Mouse (Mus musculus): ENCODE results near the gene Hmgcl.
"Not testable (repeated sequence)": the region's sequence is repeated elsewhere in the genome, so short reads cannot be mapped to it uniquely, and the experiment has no call there.

Gene Hmgcl

GRCm38 (mm10) chr4:135962198-135962597 is 15.9 kb downstream of the Hmgcl start:
- DNase-seq: no peak

DNA sequence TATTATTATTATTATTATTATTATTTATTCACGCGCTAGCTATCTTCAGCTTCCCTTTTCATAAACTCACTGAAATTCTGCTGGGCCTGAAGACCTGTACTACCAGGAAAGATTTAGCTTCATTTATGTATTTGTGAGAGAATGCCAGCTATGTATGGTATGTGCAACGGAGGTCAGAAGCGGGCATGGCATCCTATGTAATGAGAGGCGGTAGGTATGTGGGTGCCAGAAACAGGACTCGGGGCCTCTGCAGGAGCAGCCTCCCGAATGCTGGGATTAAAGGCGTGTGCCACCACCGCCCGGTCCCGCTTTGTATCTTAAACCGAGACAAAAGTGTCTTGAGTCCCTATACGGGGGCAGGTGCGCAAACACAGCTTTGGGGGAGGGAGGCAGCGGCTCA is 16.7 kb downstream of the Hmgcl start:
- no peak for DNase-seq

DNA sequence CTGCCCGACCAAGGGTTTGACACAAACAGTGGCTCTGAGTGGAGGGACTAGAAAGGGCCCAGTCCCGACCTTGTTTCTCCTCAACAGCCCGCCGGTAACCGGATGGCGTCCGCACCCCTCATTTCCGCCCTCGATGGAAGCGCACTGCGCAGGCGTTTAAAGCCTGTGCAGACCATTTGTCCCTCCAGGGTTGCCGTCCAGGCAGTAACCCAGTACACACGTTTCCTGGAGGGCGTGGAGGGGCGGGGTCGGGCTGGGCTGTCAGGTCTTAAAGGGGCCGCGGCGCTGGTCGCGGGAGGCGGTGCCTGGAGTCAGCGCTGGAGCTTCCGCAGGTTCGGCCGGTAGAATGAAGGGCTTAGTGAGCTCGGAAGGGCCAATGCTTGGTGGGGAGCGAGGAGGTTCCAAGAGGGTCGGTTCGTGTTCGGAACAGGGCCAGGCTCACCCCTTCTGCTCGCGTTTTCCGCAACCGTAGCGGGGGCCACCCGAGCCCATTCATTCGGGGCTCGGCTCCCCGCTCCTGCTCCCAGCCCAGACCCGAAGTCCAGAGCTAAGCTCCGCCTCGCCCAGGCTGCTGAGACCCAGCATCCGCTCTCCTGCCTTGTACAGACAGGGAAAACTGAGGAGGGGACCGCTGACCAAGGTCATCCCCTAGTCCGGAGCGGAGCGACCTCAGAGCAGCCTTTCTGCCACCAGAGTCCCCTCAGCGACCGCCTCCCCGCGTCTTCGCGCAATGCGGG is 17.4 kb downstream of the Hmgcl start, which contains the start of gene Gale:
Gene Gale (plus strand): TSS at position 271 of the 737 bp plus-strand sequence.
- DNase-seq: peak; percentile 96 to 98

DNA sequence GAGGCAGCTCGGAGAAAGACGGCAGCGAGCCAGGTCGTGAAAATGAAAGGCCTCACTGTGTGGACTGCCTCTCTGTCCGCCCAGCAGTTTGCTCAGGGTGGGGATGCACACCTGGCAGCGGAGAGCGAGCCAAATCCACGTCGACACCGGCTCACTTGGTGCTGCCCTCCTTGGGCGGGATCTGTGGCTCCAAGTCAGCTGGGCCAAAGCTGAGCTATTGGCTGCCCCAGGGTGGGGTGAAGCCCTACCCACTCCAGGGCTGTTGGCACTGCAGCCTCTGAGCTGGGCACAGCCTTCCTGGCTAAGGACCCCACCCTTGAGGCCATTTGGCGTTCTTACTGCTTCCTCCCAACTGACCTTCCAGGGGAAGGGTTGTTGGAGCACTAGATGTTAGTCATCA is 18.2 kb downstream of the Hmgcl start:
- DNase-seq: peak; percentile 78 to 82

GRCm38 (mm10) chr4:135965113-135965512 is 18.9 kb downstream of the Hmgcl start:
- DNase-seq: no peak

GRCm38 (mm10) chr4:135966283-135966682 is 20.0 kb downstream of the Hmgcl start:
- no peak for DNase-seq

DNA sequence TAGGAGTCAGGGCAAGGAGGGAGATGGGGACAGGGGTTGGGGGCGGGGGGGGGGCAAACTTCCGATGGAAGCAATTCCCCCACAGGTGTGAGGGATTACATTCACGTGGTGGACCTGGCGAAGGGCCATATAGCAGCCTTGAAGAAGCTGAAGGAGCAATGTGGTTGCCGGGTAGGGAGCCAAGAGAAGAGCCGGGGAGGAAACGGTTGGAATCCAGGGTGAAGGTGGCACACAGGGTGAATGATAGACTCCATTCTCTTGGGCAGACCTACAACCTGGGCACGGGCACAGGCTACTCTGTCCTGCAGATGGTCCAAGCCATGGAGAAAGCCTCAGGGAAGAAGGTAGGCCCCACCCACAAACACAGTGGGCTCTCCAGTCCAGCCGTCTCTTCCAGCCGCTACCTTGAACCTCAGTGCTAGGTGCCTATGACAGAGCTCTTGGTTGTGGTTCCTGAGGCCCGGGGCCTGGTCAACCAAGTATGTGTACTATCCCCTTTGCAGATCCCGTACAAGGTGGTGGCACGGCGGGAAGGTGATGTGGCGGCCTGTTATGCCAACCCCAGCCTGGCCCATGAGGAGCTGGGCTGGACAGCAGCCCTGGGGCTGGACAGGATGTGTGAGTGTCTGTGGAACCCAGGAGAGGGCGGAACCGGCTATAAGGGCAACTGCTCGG is 21.0 kb downstream of the Hmgcl start:
- DNase-seq: no peak

GRCm38 (mm10) chr4:135968271-135968869 is 22.1 kb downstream of the Hmgcl start:
- no peak for DNase-seq

- DNase-seq: no peak
Observed at GRCm38 (mm10) chr4:135969070-135969750, 23.0 kb downstream of the Hmgcl start.

GRCm38 (mm10) chr4:135970585-135970984 is 24.3 kb downstream of the Hmgcl start:
- DNase-seq: no peak

GRCm38 (mm10) chr4:135971805-135972555 is 25.7 kb downstream of the Hmgcl start:
- no peak for DNase-seq

- peak; percentile 92 to 94 for DNase-seq
Observed at GRCm38 (mm10) chr4:135972556-135972906, 26.3 kb downstream of the Hmgcl start, which contains the start of gene Lypla2. TSS of gene Lypla2 (minus strand) at chr4:135972626.

DNA sequence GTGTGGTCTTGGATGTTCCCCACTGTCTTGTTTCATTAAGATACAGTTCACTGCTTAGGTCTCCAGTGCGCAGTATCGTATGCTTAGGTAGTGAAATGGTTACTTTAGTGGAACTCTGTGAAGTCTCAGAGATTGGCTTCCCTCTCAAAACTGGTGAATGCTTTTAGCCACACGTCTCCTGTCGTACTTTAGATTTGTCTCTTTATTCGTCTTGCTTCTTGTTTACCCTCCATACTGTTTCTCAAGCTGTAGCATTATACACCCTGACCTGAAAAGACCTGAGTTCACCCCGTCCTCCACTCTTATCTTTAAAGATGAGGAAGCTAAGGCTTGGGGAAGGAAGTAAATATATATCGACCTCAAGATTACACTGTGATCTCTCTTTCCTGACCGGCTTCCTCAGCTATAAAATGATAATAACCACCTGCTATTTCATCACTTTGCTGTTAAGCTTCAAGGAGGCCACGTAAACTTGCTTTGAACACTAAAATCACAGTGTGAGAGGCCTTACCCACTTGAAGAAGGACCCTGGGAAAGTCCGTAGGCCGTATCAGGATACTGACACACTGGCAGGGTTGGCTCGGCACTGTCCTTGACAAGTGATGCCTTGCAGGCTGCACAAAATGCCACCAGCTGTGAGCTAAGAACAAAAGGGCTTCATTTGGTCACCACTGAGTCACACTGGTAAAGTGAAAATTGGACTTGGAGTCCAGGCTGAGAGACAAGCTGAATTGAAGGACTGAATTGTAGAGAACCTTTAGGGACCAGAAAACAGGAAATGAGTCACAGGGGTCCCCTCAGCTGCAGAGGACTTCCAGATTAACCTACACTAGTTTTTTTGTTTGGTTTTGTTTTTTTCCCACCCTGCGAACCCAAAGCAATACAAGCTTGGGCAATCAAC is 26.9 kb downstream of the Hmgcl start:
- DNase-seq: no peak

GRCm38 (mm10) chr4:135976146-135976545 is 29.9 kb downstream of the Hmgcl start:
- no peak for DNase-seq

DNA sequence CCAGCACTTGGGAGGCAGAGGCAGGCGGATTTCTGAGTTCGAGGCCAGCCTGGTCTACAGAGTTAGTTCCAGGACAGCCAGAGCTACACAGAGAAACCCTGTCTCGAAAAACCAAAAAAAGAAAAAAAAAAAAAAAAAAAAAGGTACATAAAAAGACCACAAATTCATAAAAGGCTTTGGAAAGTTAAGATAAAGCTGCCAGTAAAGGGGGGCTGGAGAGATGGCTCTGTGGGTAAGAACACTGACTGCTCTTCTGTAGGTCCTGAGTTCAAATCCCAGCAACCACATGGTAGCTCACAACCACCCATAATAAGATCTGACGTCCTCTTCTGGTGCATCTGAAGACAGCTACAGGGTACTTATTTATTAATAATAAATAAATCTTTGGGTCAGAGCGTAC is 34.0 kb downstream of the Hmgcl start:
- DNase-seq: not testable (repeated sequence)

DNA sequence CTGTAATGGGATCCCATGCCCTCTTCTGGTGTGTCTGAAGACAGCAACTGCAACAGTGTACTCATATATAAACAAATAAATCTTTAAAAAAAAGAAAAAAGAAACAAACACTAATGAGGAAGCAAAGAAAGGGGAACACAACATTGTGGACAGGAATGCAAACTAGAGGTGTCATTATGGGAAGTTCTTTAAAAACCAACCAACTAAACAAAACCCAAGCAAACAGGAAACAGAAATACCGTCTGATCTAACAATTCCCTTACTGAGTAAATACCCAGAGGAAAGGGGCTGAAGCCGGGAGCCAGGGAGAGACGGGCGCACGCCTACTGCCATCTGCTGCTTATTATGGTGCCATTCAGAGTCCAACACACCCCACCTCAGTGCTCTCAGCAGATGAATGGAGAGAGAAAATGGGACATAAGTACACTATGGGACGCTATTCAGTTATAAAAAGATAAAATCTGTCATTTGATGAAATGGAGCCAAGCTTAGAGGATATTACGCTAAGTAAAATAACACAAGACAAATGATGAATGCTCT is 35.3 kb downstream of the Hmgcl start:
- no peak for DNase-seq

DNA sequence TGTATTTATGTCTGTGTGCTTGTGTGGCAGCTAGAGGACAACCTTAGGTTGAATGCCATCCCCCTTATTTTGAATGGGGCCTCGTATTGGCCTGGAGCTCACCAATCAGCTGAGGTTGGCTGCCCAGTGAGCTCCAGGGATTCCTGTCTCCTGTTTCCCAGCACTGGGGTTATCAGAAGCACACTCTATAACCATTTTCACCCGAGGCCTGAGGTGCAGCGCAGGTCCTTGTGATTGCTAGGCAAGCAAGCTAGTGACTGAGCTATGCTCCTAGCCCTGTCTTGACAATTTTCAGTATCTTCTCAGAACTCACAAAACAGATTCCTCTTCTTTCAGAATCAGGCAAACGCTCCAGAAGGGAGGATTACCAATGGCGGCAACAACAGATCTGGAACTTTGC is 38.3 kb downstream of the Hmgcl start:
- no peak for DNase-seq

- DNase-seq: no peak
Observed at GRCm38 (mm10) chr4:135985193-135985592, 38.9 kb downstream of the Hmgcl start.

- DNase-seq: no peak
Observed at GRCm38 (mm10) chr4:135985769-135986168, 39.5 kb downstream of the Hmgcl start.

DNA sequence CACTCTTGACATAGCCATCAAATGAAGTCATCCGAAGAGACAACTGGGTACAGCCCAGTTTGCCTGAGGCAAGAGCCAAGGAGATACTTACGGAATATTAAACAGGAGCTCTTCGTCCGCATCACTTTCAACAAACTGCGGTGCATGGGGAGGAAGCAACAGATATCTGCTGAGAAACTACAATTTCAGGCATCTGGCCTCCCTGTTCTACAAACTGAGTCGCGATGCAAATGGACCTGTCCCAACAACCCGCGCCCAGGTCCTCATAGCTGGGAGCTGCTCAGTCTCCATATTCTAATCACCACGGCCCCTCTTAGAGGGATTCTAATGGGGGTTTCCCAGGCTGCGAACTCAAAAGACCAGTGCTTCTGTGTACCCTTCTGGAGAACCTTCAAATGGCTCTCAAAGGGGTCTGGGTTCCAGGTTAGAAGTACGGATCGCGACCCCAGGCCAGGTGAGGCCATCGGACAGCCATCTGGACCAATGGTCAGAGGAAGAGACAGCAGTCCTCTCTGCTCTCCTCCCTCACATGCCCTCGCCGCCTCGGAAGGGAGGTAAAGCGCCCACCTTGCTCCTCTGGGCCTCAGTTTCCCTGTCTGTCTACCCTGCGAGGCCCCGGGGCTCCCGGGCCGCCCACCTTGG is 40.2 kb downstream of the Hmgcl start:
- DNase-seq: no peak

Data from kidney, postnatal 36 days (tissue).